Mouse (Mus musculus): Measurements from ENCODE around the gene Gna14. TPM values are rescaled to one million over a fixed set of nuclear protein-coding genes. Genes with fewer than 3 reads are reported as not detected.

The Gna14 gene
- 1.3 and 2.7 TPM in 2 replicates for total RNA-seq (2014; rRNA removed)
- polyA plus RNA-seq (2012; rRNA removed): 1.7 and 1.9 TPM in 2 replicates

GRCm38 (mm10) chr19:16435531-16436231, at the start of gene Gna14:
Gene Gna14, plus strand, starts transcription at chr19:16435762.
- Histone ChIP-seq H3K79me2 (ENCODE audit: control insufficient read depth, insufficient read depth, low read length) (no peaks in the 10 kb centered on the region), H3K9ac (ENCODE audit: low read depth, low read length) (peak within 1 kb of the TSS; percentile 37), H3K27me3 (ENCODE audit: control insufficient read depth, insufficient read depth, low read length) (no peaks in the 10 kb centered on the region), H3K4me1 (ENCODE audit: control insufficient read depth, insufficient read depth, low read length) (peaks cover 7% of the 10 kb centered on the region), H3K27ac (replicated peaks; ENCODE audit: insufficient read depth, low read depth, low read length) (peak within 1 kb of the TSS; percentile 32), H3K4me3 (ENCODE audit: insufficient read depth, low read depth, low read length) (peak within 1 kb of the TSS; percentile 51), H3K36me3 (ENCODE audit: control insufficient read depth, insufficient read depth, low read length) (no peaks in the 10 kb centered on the region)
- peak; percentile 87 for DNase-seq (ENCODE audit: extremely low read depth, low read depth, low spot score)
- no peak for TF ChIP-seq POLR2A (IDR thresholded peaks at IDR 0.05; ENCODE audit: extremely low read depth, insufficient read depth, low read length)
- peak; percentile 84 for TF ChIP-seq CTCF (IDR thresholded peaks at IDR 0.05; ENCODE audit: low read depth, low read length)
- WGBS: 2% methylated on average over 27 of the region's 27 CpGs

DNA sequence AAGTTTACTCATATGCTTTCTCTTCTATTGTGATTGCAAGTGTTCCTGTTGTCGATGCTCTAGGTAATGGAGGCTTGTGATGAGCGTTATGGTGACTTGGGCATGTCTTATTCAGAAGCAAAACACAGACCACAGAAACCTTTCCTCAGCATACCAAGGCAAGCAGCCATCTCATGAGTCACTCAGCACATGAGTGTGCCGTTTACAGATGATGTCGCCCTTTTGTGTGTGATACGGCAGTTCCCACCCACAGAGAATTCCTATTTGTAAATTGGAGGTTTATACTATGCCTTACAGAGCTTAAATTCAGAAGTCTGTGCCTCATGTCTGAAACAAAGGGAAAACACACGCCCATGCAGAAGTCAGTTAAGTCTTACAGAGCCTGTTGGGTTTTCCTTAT, 49.0 kb upstream of the Gna14 start:
- Histone ChIP-seq H3K79me2 (ENCODE audit: control insufficient read depth, insufficient read depth, low read length) (no peaks in the 10 kb centered on the region), H3K27ac (replicated peaks; ENCODE audit: insufficient read depth, low read depth, low read length) (no peak overlapping the region), H3K4me1 (ENCODE audit: control insufficient read depth, insufficient read depth, low read length) (no peaks in the 10 kb centered on the region), H3K4me3 (ENCODE audit: insufficient read depth, low read depth, low read length) (no peak overlapping the region), H3K9ac (ENCODE audit: low read depth, low read length) (no peak overlapping the region), H3K36me3 (ENCODE audit: control insufficient read depth, insufficient read depth, low read length) (peaks cover 20% of the 10 kb centered on the region), H3K27me3 (ENCODE audit: control insufficient read depth, insufficient read depth, low read length) (no peaks in the 10 kb centered on the region)
- no peak for TF ChIP-seq POLR2A (IDR thresholded peaks at IDR 0.05; ENCODE audit: extremely low read depth, insufficient read depth, low read length)
- WGBS: 88% methylated on average over 6 of the region's 6 CpGs
- DNase-seq (ENCODE audit: extremely low read depth, low read depth, low spot score): no peak

- no peak for TF ChIP-seq POLR2A (IDR thresholded peaks at IDR 0.05; ENCODE audit: extremely low read depth, insufficient read depth, low read length)
- TF ChIP-seq CTCF (IDR thresholded peaks at IDR 0.05; ENCODE audit: low read depth, low read length): no peak
- Histone ChIP-seq H3K27ac (replicated peaks; ENCODE audit: insufficient read depth, low read depth, low read length) (no peak overlapping the region), H3K27me3 (ENCODE audit: control insufficient read depth, insufficient read depth, low read length) (no peaks in the 10 kb centered on the region), H3K36me3 (ENCODE audit: control insufficient read depth, insufficient read depth, low read length) (peaks cover 7% of the 10 kb centered on the region; the same call in 1 of the 2 replicates), H3K9ac (ENCODE audit: low read depth, low read length) (no peak overlapping the region), H3K4me3 (ENCODE audit: insufficient read depth, low read depth, low read length) (no peak overlapping the region), H3K4me1 (ENCODE audit: control insufficient read depth, insufficient read depth, low read length) (no peaks in the 10 kb centered on the region), H3K79me2 (ENCODE audit: control insufficient read depth, insufficient read depth, low read length) (no peaks in the 10 kb centered on the region)
- no peak for DNase-seq (ENCODE audit: extremely low read depth, low read depth, low spot score)
- WGBS: 92% methylated on average over 6 of the region's 6 CpGs
These were observed 45.3 kb upstream of the Gna14 start for GRCm38 (mm10) chr19:16390192-16390795.

DNA sequence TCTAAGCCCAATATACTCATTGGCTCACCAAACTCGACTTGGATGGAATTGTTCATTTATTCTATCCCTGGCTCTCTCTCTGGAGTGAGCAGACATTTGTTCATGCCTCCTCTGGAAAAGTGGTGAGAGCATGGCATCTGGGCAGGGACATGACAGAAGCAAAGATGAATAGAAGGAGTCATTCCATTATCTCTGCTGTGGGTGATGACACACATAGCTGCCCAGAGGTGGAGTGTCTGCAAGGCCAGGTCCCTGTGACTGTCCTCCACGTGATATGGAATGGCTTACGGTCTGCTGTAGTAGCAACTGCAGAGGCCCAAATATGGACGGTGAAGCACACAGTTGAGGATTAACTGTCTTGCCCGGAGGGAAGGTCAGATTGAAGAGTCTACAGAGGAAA, 41.2 kb upstream of the Gna14 start:
- 86% methylated on average over 5 of the region's 5 CpGs for WGBS
- Histone ChIP-seq H3K9ac (ENCODE audit: low read depth, low read length) (no peak overlapping the region), H3K4me3 (ENCODE audit: insufficient read depth, low read depth, low read length) (no peak overlapping the region), H3K27ac (replicated peaks; ENCODE audit: insufficient read depth, low read depth, low read length) (no peak overlapping the region), H3K4me1 (ENCODE audit: control insufficient read depth, insufficient read depth, low read length) (no peaks in the 10 kb centered on the region), H3K36me3 (ENCODE audit: control insufficient read depth, insufficient read depth, low read length) (no peaks in the 10 kb centered on the region), H3K27me3 (ENCODE audit: control insufficient read depth, insufficient read depth, low read length) (no peaks in the 10 kb centered on the region), H3K79me2 (ENCODE audit: control insufficient read depth, insufficient read depth, low read length) (no peaks in the 10 kb centered on the region)
- no peak for DNase-seq (ENCODE audit: extremely low read depth, low read depth, low spot score)
- TF ChIP-seq POLR2A (IDR thresholded peaks at IDR 0.05; ENCODE audit: extremely low read depth, insufficient read depth, low read length): no peak
- no peak for TF ChIP-seq CTCF (IDR thresholded peaks at IDR 0.05; ENCODE audit: low read depth, low read length)

GRCm38 (mm10) chr19:16403101-16403500, 32.5 kb upstream of the Gna14 start:
- Histone ChIP-seq H3K4me3 (ENCODE audit: insufficient read depth, low read depth, low read length) (no peak overlapping the region), H3K27me3 (ENCODE audit: control insufficient read depth, insufficient read depth, low read length) (no peaks in the 10 kb centered on the region), H3K36me3 (ENCODE audit: control insufficient read depth, insufficient read depth, low read length) (no peaks in the 10 kb centered on the region), H3K9ac (ENCODE audit: low read depth, low read length) (no peak overlapping the region), H3K79me2 (ENCODE audit: control insufficient read depth, insufficient read depth, low read length) (no peaks in the 10 kb centered on the region), H3K4me1 (ENCODE audit: control insufficient read depth, insufficient read depth, low read length) (no peaks in the 10 kb centered on the region), H3K27ac (replicated peaks; ENCODE audit: insufficient read depth, low read depth, low read length) (no peak overlapping the region)
- no peak for DNase-seq (ENCODE audit: extremely low read depth, low read depth, low spot score)
- TF ChIP-seq CTCF (IDR thresholded peaks at IDR 0.05; ENCODE audit: low read depth, low read length) (no peak), POLR2A (IDR thresholded peaks at IDR 0.05; ENCODE audit: extremely low read depth, insufficient read depth, low read length) (no peak)
- WGBS: 82% methylated on average over 6 of the region's 6 CpGs

- no peak overlapping the region for H3K9ac ChIP-seq (ENCODE audit: low read depth, low read length)
- no peaks in the 10 kb centered on the region for H3K36me3 ChIP-seq (ENCODE audit: control insufficient read depth, insufficient read depth, low read length)
- TF ChIP-seq POLR2A (IDR thresholded peaks at IDR 0.05; ENCODE audit: extremely low read depth, insufficient read depth, low read length) (no peak), CTCF (IDR thresholded peaks at IDR 0.05; ENCODE audit: low read depth, low read length) (no peak)
- 74% methylated on average over 1 of the region's 1 CpGs for WGBS
- peak; percentile 34 for DNase-seq (ENCODE audit: extremely low read depth, low read depth, low spot score)
- no peaks in the 10 kb centered on the region for H3K79me2 ChIP-seq (ENCODE audit: control insufficient read depth, insufficient read depth, low read length)
- H3K4me1 ChIP-seq (ENCODE audit: control insufficient read depth, insufficient read depth, low read length): no peaks in the 10 kb centered on the region
- no peaks in the 10 kb centered on the region for H3K27me3 ChIP-seq (ENCODE audit: control insufficient read depth, insufficient read depth, low read length)
- no peak overlapping the region for H3K4me3 ChIP-seq (ENCODE audit: insufficient read depth, low read depth, low read length)
- H3K27ac ChIP-seq (replicated peaks; ENCODE audit: insufficient read depth, low read depth, low read length): no peak overlapping the region
These were observed 27.8 kb upstream of the Gna14 start for GRCm38 (mm10) chr19:16407727-16408126.
